Mouse (Mus musculus) central nervous system, embryonic 11.5 days (tissue): Measurements from ENCODE around the gene Ift46. TPM values are rescaled to one million over a fixed set of nuclear protein-coding genes. Genes with fewer than 3 reads are reported as not detected.

Source experiments
- polyA plus RNA-seq: library from polyadenylated mRNA; depleted of rRNA; stranded (reverse); fragments of >200 nt; gene quantifications from 2 replicates; pipeline ENCODE4 v1.2.3, GENCODE M21; 2012; rRNA removed

The Ift46 gene
- polyA plus RNA-seq = 126 and 128 TPM in 2 replicates

GRCm38 (mm10) chr9:44767101-44768028 is at the start of gene Ift46, which contains the start of gene Arcn1:
TSS of gene Ift46 (plus strand) at chr9:44767908.
TSS of gene Arcn1 (minus strand) at chr9:44767845.

GRCm38 (mm10) chr9:44734524-44735494 is 32.9 kb upstream of the Ift46 start, which contains the start of gene Phldb1:
TSS of gene Phldb1 (minus strand) at chr9:44735198.

GRCm38 (mm10) chr9:44799102-44799957 is 31.6 kb downstream of the Ift46 start, which contains the start of gene Tmem25:
TSS of gene Tmem25 (minus strand) at chr9:44799307.

GRCm38 (mm10) chr9:44802808-44803450 is 35.2 kb downstream of the Ift46 start, which contains the start of gene Ttc36:
TSS of gene Ttc36 (minus strand) at chr9:44803072.

Other genes with a start within 250 kb of the Ift46 start
- not detected in 2 replicates for gene Cxcr5, start 206.0 kb upstream of the Ift46 start, polyA plus RNA-seq
- 52.3 and 67.1 TPM in 2 replicates for gene Ddx6, start 163.0 kb upstream of the Ift46 start, polyA plus RNA-seq
- gene Treh, start 94.7 kb upstream of the Ift46 start, polyA plus RNA-seq = not detected in 2 replicates
- 88.9 and 184 TPM in 2 replicates for gene Phldb1, start 32.7 kb upstream of the Ift46 start, polyA plus RNA-seq
- gene Arcn1, start 63 bp upstream of the Ift46 start, polyA plus RNA-seq = 97.4 and 105 TPM in 2 replicates
- 3.8 and 6.6 TPM in 2 replicates for gene Tmem25, start 31.4 kb downstream of the Ift46 start, polyA plus RNA-seq
- 0.83 and 0.94 TPM in 2 replicates for gene Ttc36, start 35.2 kb downstream of the Ift46 start, polyA plus RNA-seq
- 17.7 and 21.7 TPM in 2 replicates for gene Kmt2a, start 113.4 kb downstream of the Ift46 start, polyA plus RNA-seq
- 255 and 521 TPM in 2 replicates for gene Atp5l, start 152.8 kb downstream of the Ift46 start, polyA plus RNA-seq
- gene Ube4a, start 197.7 kb downstream of the Ift46 start, polyA plus RNA-seq = 19.1 and 28.7 TPM in 2 replicates
- gene Cd3g, start 212.5 kb downstream of the Ift46 start, polyA plus RNA-seq = 0.05 and 0.06 TPM in 2 replicates
- gene Cd3d, start 213.9 kb downstream of the Ift46 start, polyA plus RNA-seq = not detected in 2 replicates
- not detected in 2 replicates for gene Cd3e, start 241.7 kb downstream of the Ift46 start, polyA plus RNA-seq